Mouse (Mus musculus) brain, embryonic 14.5 days (tissue): Measurements from ENCODE around the gene Fhad1. TPM values are rescaled to one million over a fixed set of nuclear protein-coding genes. Genes with fewer than 3 reads are reported as not detected.
A peak's percentile ranks its signal among the peaks of the same experiment; 100 is the strongest.

Experiments used
- DNase-seq: peaks from one replicate; pipeline ENCODE4 v3.0.0-alpha.2; 2011; ENCODE audit warnings: low read depth
- CTCF ChIP-seq: fragments of 200-500 bp; IDR thresholded peaks from 2 replicates; pipeline ENCODE4 v1.5.1; 2012; ENCODE audit warnings: inconsistent platforms, mild to moderate bottlenecking, moderate library complexity, borderline replicate concordance; ENCODE audit not compliant: insufficient read depth, insufficient read length; ENCODE audit errors: extremely low read depth
- POLR2A ChIP-seq: fragments of 200-500 bp; IDR thresholded peaks from 2 replicates; pipeline ENCODE4 v1.6.1; 2012; ENCODE audit warnings: mild to moderate bottlenecking, inconsistent platforms, borderline replicate concordance; ENCODE audit not compliant: poor library complexity, insufficient read depth, insufficient read length, severe bottlenecking; ENCODE audit errors: extremely low read depth
- polyA plus RNA-seq: library from polyadenylated mRNA; depleted of rRNA; stranded (reverse); fragments of >200 nt; gene quantifications from 2 replicates; pipeline ENCODE4 v1.2.3, GENCODE M21; 2012; rRNA removed

Fhad1 gene
- polyA plus RNA-seq, 1 experiment: 3.1 TPM

DNA sequence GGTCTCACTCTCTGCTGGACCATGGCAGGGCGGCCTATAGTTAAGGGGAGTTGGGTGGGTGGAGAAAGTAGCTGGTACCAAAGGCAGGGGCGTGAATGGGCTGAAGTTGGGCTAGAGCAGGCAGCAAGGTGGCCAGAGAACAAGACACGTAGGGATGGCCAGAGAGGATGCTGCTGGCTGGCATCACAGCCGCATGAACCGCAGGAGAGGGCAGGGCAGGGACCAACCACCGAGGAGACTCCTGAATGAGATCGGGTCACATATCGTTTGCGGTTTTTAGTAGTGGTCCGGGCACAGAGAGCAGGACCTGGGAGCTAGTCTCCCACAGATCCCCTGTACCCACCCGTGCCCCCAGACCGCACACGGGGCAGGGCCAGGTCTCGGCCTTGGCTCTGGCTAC is 155.5 kb downstream of the Fhad1 start:
- TF ChIP-seq POLR2A (no peak), CTCF (no peak)
- DNase-seq: no peak

DNA sequence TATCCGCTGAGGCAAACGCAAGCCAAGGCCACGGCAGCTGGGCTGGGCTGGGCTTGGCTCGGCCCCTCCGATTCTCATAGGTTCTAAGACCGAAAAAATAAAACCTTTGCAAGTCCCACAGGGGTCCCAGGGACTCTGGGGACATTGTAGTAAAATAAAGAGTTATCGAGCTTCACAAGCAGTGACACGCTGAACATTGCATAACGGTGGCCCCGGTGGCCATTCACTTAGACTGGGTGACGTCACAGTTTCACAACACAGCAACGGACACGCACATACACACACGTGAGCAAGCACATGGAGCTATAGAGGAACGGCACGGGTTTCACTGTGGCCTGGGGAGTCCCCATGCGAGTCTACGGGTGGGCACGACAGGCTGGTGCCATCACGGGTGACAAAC is 156.4 kb downstream of the Fhad1 start:
- no peak for TF ChIP-seq CTCF
- no peak for TF ChIP-seq POLR2A
- no peak for DNase-seq

DNA sequence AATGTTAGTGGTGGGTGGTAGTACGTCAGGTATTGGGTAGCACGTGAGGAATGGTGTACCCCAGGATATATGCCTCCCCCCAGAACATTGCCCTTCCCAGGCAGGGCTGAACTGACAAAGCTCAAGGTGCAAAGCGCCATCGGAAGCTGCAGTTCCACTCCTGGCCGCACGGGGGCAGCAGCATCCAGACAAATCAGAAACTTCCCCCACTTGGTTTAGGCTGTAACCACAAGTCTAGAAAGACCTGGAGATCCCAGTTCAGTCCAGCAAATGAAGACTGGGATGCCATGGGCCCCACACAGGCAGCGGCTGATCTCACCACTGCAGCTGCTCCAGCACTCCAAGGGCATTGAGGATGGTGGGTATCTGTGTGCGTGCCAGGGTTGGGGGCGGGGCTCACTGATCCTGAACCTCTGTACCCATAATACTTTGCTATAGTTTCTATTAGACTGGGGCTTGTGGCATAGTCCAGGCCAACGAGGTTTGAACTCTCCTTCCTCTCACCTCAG is 157.4 kb downstream of the Fhad1 start:
- peak; percentile 89 for DNase-seq
- TF ChIP-seq CTCF (peak; percentile 100), POLR2A (no peak)

DNA sequence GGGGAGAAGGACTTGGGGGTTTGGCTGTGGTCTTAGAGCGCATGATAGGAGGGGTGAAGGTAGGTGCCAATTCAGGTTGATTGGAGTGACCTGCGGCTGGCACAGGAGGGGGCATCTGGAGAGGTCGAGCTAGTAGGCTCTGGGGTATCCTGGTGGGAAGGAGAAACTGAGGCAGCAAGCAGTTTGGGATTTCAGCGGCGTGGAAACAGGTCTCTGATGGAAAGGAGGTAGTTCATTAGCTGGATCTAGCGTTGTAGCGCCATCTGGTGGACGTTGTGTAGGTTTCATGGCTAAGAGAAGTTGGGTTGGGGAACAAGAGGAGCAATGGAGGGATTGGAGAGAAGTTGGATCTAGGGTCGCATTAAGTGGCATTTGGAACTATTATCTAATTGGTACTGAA is 161.4 kb downstream of the Fhad1 start:
- peak; percentile 72; the same call in 1 of the 2 replicates for TF ChIP-seq CTCF
- no peak for TF ChIP-seq POLR2A
- peak; percentile 77 for DNase-seq

DNA sequence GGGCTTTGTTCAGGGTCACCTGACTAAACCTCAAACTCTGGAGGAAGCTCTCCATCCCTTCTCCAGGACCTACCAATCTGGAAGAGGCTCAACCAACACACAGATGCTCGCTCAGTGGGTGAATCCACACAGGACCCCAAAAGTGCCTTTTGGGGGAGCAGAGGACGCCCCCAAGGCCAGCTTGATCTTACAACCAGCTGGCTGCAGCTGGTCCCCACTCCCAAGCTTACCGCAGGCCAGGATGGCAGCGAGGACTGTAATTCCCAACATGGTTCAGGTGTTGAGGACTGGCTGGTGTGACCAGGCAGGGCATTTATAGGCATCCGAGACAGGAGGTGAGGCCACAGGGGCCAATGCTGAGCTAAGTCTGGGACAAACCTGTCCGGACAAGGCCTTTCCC is 168.9 kb downstream of the Fhad1 start, which contains the start of gene Ctrc:
Ctrc (minus strand) TSS at position 361 of the 400 bp plus-strand sequence.
- TF ChIP-seq POLR2A (no peak), CTCF (no peak)
- no peak for DNase-seq

Other genes starting within 250 kb of the Fhad1 start
- 17.7 and 19.9 TPM in 2 replicates for gene Dnajc16, start 224.2 kb downstream of the Fhad1 start, polyA plus RNA-seq
- gene Casp9, start 221.5 kb downstream of the Fhad1 start, polyA plus RNA-seq: 27.8 and 29.2 TPM in 2 replicates
- gene Cela2a, start 188.9 kb downstream of the Fhad1 start, polyA plus RNA-seq: 0.19 and 0.21 TPM in 2 replicates
- not detected in 2 replicates for gene Ctrc, start 168.7 kb downstream of the Fhad1 start, polyA plus RNA-seq
- gene Efhd2, start 140.2 kb downstream of the Fhad1 start, polyA plus RNA-seq: 72.6 and 78.7 TPM in 2 replicates
- gene Tmem51, start 69.2 kb upstream of the Fhad1 start, polyA plus RNA-seq: 4.9 and 6.1 TPM in 2 replicates
- gene Kazn, start 224.3 kb upstream of the Fhad1 start, polyA plus RNA-seq: 38.3 and 61.2 TPM in 2 replicates